ENCODE assay signal across 22 mouse cellular contexts in the genomic region with DNA sequence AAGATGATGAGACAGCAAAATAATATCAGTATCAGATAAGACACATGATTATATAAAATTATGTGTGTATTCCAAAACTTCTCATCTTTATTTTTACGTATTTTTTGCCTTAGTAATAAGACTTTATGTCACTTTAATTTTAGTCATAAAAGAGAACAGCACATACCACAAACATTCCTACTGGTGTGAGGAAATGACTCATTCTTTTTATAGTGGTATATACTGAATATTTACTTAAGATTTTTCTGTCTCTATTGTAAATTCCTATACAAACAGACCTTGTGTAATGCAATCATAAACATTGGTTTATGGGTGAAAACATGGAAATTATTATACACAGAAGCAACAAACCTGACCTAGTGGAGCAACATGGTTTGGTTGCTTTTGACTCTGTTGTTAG.
"Had no signal": no experiment of that assay in that cellular context is flagged by ENCODE, and none has a peak within 500 bp of the region (broad histone marks: within the 10 kb centered on the region; RNA-seq: fewer than 3 reads in every experiment).

No protein-coding gene starts in this region.

- H3K4me3 ChIP-seq: limb, embryonic 12.5 days; limb, embryonic 15.5 days; lung, embryonic 15.5 days; midbrain, embryonic 12.5 days; midbrain, embryonic 15.5 days; neural tube, embryonic 12.5 days; neural tube, embryonic 15.5 days; stomach, embryonic 15.5 days had no signal

- H3K4me2 ChIP-seq: limb, embryonic 12.5 days; limb, embryonic 15.5 days; liver, embryonic 11.5 days; lung, embryonic 15.5 days; midbrain, embryonic 12.5 days; midbrain, embryonic 15.5 days; neural tube, embryonic 12.5 days; neural tube, embryonic 15.5 days; stomach, embryonic 15.5 days had no signal

- H3K27me3 ChIP-seq: limb, embryonic 12.5 days; limb, embryonic 15.5 days; lung, embryonic 15.5 days; midbrain, embryonic 12.5 days; midbrain, embryonic 15.5 days; neural tube, embryonic 12.5 days; neural tube, embryonic 15.5 days; stomach, embryonic 15.5 days had no signal

- H3K27ac ChIP-seq: limb, embryonic 12.5 days; limb, embryonic 15.5 days; liver, embryonic 14.5 days; lung, embryonic 15.5 days; midbrain, embryonic 12.5 days; midbrain, embryonic 15.5 days; neural tube, embryonic 12.5 days; neural tube, embryonic 15.5 days; stomach, embryonic 15.5 days had no signal

- H3K36me3 ChIP-seq: limb, embryonic 12.5 days; limb, embryonic 15.5 days; lung, embryonic 15.5 days; midbrain, embryonic 12.5 days; midbrain, embryonic 15.5 days; neural tube, embryonic 12.5 days; neural tube, embryonic 15.5 days; stomach, embryonic 15.5 days had no signal

- ATAC-seq: midbrain, embryonic 15.5 days had no signal

- H3K9me3 ChIP-seq: limb, embryonic 12.5 days; limb, embryonic 15.5 days; lung, embryonic 15.5 days; midbrain, embryonic 12.5 days; midbrain, embryonic 15.5 days; neural tube, embryonic 12.5 days; neural tube, embryonic 15.5 days; stomach, embryonic 15.5 days had no signal

- H3K4me1 ChIP-seq: limb, embryonic 12.5 days; limb, embryonic 15.5 days; lung, embryonic 15.5 days; midbrain, embryonic 12.5 days; midbrain, embryonic 15.5 days; neural tube, embryonic 12.5 days; neural tube, embryonic 15.5 days; stomach, embryonic 15.5 days had no signal

- H3K9ac ChIP-seq: limb, embryonic 12.5 days; limb, embryonic 15.5 days; liver, embryonic 14.5 days; liver, postnatal 0 days; lung, embryonic 15.5 days; midbrain, embryonic 12.5 days; midbrain, embryonic 15.5 days; neural tube, embryonic 12.5 days; neural tube, embryonic 15.5 days; stomach, embryonic 15.5 days had no signal

- DNase-seq: kidney, adult 11 months; kidney, adult 8-10 months; kidney, postnatal 25 days; layer of hippocampus, postnatal 36 days; left cerebral cortex, postnatal 4 days; liver, postnatal 0 days; lung, postnatal 4 days; right cerebral cortex, adult 18-20 months; right cerebral cortex, postnatal 14 days; right cerebral cortex, postnatal 4 days; thymus, adult 18-20 months; thymus, postnatal 36 days had no signal
